Mouse (Mus musculus): ENCODE data around the gene Ryk.

GRCm38 (mm10) chr9:102924627-102925316 is 90.1 kb downstream of the Ryk start:
- TF ChIP-seq POLR2A (IDR thresholded peaks at IDR 0.05; ENCODE audit: control insufficient read depth, extremely low read depth, insufficient read depth, low read length, poor library complexity) (no peak), CTCF (IDR thresholded peaks at IDR 0.05; ENCODE audit: borderline replicate concordance, control insufficient read depth, extremely low read depth, insufficient read depth, low read length, poor library complexity) (no peak)
